Mouse (Mus musculus) adipocyte (in vitro differentiated cells): Measurements from ENCODE around the gene Itk.

Source experiments
- DNase-seq: peaks from one replicate; pipeline ENCODE4 v3.0.0-alpha.2; 2016; ENCODE audit warnings: low spot score

Itk gene

DNA sequence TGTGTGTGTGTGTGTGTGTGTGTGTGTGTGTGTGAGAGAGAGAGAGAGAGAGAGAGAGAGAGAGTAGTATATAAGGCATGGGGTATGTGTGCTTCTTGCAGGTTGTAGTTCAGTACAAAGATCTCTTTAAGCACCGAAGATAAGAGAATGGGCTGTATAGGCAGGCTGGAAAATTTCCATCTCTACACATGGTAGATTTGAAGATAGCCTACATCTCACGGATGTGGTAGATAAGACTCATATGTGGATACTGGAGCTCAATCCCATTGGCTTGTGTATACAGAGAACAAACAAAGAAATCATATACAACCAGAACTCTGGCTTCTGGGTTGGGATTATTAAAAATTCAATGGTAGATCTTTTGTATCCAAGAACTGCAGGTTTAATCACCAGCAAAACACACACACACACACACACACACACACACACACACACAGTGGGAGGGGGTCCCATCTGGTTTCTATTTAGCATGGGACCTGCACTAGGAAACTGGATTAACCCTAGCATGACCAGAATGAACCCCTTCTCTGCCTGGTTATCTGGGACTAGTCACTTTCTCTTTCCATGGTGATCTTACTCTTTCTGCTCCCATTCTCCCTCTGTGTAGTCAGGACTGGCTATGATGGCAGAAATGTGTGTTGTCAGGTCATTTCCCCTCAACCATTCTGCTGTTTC, 28.2 kb downstream of the Itk start:
- no peak for DNase-seq

DNA sequence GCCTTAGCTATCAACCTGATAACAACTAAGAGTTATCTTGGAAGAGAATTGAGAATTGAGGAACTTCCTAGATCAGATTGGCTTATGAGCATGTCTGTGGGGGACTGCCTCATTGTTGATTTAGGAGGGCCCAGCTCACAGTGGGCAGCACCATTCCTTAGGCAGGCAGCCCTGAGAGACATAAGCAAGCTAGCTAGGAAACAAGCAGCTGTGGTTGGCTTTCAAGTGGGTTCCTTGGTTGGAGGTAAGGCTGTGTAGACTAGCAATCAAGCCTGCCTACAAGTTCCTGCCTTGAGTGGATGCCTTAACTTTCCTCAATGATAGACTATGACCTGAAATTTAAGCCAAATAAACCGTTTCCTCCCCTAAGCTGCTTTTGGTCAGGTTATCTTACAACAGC, 30.9 kb downstream of the Itk start:
- no peak for DNase-seq

DNA sequence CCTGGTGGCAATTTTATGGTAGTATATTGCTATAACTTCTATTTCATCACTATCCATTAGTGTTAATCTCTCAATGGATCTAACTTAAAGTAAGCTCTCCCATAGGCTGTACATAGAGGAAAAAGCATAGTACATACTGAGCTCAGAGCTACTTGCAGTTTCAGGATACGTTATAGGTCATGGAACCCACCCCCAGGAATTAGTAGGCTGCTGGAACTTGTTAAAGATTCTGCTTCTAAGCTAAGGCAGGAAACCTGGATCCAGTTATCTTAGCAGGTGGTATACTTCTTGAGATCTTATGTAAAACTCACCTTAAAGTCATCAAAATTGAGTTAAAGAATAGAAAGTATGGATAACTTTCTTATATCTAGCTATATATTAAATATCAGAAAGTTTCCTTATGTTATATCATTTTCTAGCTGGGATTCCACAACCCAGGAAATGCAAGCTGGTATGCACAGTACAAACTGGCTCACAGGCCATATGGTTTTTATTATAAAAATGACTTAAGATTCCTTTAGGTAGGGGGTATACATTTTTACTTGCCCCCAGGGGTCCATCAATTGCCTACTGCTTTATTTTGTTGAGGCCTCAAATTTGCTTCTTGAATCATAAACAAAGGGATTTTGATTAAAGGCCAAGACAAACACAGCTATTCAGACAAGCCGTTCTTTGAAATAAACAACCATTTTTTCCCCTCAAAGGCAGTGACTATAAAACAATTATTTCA, 39.5 kb downstream of the Itk start:
- DNase-seq, result no peak

DNA sequence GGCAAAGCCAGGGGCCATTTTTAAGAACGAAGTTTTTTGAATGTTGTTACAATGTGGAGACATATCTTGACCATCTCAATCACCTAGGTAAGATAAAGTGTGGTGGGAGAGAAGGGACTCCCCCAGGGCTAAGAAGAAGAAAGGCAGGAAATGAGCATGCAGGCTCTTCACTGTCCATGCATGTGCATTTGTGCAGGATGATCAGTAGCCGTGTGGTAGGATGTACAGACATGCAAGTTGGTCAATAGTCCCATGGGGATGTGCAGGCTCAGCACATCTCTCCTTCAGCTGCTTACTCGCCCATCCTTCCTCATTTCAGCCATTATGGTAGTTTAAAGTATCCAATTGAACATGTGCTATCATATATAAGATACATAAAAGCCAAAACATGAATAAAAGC, 40.9 kb downstream of the Itk start:
- no peak for DNase-seq

DNA sequence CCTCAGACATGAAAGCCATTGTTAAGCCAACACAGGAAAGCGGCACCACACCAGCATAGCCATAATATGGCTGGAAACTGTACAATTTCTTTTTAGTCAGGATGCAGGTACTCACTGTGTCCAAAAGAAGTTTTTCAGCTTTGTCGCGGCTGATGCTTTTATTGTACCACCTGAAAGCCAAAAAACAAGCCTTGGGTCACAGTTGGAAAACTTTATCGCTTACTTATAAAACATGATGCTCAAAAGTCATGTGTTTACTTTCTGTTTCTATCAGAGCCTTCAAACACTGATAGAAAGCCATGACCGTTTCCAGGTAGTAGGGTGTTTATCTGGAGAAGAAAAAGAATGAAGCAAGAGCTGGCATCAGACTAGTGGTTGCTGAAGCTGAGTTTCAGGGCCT, 41.6 kb downstream of the Itk start:
- DNase-seq, result no peak

DNA sequence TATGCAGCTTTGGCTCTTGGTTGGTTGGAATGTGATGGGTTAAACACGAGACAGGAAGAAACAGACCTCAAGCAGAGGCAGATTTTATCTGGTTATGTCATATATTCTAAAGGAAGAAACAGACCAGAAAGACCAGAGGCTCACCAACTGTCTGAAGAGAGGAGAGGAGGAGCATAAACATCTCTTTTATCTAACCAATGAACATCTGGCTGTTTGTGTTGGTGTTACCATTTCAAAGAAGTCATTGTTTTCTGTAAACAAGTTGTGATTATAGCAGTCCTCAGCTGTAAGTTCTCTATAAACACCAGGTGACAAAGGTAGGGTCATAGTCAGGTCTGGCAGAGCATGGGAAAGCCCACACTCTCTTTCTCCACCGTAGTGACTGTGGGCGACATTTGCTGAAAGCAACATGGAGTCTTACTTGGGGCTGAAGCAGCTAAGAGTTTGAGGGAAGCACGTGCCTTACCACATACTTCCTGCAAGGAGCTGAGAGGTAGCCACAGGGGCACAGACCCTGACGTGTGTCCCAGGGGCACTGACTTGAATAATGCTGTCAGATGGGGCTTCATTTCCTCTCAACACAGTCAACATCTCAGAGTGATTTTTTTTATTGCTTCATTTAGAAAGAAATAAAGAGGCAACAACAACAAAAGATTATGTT, 45.3 kb downstream of the Itk start:
- DNase-seq, result no peak

DNA sequence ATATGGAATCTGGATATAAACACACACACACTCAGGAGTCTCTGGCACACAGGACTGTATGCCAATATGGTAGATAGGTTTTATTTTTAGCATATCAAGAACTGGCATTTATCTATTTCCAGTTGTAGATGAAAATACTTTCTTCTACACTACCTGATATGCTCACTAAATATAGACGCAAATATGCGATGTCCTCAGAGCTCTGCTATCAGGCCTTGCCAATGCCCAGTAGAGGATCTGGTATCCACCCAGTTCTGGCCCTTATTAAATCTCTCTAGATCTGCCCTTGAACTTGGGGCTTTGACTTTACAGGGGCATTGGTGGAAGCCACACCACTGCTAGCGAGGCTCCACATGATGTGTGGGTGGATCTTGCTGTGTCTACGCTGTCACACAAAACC, 47.4 kb downstream of the Itk start:
- DNase-seq, result no peak

DNA sequence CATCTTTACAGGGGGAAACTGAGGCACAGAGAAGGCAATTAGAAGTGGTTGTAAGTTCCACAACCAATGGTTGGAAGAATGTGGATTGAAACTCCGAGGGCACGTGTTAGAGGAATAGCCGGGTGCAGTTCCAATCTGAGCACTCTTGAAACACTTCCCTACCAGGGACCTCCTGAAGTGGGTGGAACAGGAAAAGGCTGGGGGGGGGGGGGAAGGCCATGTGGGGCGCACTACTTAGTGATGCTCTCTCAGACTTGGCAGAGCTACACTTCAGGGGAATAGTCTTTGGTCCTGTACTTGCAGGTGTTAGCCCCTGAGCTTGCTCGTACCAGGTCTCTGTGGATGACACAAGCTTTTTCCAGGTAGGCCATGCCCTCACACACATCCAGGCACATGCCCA, 53.3 kb downstream of the Itk start:
- no peak for DNase-seq

DNA sequence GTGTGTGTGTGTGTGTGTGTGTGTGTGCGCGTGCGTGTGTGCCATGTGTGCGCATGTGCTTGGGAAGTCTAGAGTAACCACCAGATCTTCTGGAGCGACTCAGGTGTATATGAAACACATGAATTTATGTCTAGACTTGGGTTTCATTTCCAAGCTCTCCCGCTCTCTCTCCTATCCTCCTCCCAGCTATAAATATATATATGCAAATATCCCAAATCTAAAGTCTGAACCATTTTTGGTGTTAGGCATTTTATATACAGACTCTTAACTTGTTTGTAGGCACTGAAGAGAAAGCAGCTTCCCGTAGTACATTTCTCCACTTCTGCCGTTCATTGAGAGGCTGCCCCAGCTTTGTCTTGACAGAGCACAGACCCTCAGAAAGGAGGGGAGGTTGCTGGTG, 57.1 kb downstream of the Itk start:
- DNase-seq, result no peak

DNA sequence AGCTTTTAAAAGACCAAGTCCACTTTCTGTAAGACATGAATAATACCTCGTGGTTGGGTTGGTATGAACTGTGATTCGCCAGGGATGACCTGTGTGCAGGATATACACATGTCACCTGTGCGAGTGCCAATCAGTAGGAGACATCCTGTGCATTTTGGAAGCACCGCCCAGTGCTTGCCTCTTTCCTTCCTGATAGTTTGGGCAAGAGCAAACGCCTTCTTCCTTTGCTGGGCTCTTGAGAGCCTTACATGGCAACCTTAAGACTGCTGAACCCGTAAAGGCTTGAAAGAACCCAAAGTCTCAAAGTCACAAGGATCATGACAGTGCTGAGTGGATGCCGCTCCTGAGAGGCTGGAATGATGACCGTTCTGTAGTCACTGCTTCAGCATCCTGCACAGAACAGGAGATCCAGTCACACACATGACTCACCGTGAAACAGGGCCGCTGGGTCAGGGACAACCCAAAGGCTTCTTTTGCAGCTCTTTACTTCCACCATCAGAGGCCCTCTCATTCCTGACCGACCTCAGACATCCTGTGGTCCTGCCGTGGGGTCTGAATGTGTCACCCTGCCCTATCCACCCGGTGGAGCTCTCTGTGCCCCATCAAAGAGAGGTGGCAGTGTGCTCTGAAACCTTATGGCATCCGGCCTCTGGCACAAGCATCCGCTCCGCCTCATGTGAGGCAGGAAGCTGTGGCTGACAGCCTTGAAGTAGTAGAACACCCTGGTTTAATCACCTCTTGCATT, 62.9 kb downstream of the Itk start:
- no peak for DNase-seq

DNA sequence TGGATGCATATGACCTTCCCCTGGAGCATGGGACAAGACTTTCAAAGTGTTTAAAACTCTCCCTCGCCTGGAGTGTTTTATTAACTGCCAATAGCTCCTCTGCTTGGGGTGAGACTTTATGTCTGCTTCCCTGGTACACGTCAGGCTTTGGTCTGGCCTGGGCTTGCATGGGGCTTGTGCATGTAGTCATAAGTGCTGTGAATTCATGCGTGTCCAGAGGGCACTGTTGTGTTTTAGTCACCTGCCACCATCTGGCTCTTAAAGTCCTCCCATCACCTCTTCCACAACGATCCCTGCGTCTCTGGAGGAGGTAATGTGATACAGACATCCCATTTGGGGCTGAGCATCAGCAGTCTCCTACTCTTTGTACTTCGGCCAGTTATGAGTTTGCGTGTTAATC, 67.8 kb downstream of the Itk start:
- no peak for DNase-seq

DNA sequence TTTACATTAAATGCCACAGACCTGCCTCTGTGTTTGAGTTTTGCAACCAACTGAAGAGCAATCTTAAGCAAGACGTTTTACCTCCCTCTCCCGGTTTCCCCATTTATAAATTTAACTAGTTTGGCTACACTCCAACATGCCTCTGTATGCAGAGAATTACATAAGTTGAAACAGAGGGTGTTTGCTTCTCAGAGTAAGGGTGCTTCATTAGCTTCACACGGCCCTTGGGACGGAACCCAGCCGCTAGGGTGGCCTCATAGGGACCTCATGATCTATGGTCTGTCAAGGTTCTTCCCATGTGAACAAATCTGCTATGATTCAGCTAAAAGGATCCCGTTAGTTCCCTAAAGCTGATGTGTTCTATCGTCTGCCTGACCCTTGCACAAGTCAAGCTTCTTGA, 74.8 kb downstream of the Itk start:
- no peak for DNase-seq

DNA sequence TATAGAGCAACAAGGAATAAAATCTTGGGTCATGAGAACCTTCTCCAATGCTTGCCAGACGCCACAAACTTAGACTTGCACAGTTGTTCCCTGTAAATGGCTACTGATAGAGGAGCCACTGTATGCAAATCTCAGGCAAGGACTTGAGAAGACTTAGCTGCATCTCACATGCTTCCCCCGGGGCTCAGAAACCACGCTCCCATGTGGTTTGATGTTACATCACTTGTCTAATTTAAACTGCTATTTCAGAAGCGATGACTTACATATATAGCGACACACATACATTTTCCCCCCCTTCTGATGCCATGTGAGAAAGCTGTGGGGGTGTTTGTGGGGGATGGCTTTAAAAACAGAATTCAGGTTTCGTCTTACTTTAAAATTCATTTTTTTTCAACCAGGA, 75.5 kb downstream of the Itk start:
- no peak for DNase-seq

DNA sequence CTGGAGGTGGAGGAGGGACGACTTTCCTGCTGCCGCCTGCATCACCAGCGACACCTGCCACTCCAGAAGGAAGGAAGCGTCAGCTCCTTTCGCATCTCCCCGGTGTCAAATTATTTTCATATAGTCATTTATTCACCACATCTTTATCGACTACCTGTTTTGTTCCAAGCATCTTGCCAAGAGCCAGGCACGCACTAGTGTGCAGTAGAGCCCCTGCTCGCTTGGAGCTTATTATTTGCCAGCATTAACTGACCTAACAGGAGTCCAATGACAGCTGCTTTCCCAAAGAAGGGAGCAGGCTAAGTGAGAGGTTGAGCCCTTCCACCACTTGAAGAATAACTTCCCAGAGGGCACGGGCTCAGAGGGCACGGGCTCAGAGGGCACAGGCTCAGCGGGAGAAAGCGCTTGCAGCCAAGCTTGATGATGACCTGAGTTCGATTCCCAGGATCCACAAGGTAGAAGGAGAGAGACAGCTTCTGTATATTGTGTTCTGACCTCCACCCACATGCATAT, 76.7 kb downstream of the Itk start, which contains the start of gene Cyfip2:
TSS of gene Cyfip2 (minus strand) at position 337 of the 513 bp plus-strand sequence.
- no peak for DNase-seq

DNA sequence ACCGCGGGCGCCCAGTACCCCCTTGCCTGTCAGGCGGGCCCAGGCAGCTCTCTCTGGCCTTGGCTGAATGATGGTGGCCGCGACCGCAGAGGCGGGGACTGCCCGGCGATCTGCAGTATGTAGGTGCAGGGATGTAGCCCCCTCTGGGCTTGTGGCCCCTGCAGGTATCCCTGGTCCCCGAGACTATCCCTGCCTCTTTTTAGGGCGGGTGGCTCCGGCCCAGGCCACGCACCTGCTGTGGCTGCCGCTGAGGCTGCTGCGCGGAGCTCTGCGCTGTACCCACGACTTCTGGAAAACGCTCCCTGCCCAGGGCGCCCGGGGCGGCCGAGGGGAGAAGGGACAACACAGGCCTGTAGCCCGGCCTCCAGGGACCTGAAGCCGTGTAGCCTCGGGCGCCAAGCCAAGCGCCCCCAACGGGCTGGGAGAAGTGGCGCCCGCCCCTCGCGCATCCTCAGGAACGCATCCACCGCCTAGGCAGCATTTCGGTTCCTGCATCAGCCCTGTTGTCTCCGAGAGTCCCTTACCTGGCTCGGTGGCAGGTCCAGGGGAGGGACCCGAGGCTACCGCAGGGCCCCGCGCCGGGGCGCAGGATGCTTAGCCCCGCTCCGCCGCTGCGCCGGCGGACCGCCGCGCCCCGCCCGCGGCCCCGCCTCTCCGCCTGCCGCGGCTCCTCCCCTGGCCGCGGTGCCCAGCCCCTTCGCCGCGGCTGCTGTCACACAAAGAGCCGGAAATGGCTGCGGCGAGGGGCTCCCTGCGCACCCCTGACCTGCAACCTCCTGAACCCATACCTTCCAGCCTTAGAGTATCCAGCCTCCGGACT, 77.4 kb downstream of the Itk start:
- no peak for DNase-seq

DNA sequence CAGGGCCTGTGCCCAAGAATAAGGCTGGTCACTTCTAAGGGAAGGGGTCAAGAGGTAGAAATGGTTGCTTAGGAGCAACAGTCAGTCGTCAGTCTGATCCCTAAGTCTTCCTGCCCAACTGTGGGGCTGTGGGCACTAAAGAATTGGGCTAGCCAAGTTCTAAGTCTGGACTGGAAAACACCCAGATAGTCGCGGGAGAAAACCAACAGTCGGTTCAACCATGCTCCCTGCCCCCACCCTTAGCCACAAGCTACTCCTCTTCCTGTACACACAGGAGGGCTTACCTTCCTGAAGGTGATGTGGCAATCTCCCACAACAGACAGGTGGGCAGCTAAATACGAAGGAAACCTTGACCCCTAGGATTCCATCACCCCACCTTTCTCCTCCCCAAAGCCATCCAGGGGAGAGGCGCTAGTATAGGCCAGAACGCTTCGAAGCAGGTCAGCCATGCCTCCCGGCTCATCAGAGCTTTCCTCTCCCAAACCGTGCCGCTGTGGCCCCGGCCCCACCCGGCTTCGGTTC, 78.1 kb downstream of the Itk start:
- DNase-seq, result no peak

DNA sequence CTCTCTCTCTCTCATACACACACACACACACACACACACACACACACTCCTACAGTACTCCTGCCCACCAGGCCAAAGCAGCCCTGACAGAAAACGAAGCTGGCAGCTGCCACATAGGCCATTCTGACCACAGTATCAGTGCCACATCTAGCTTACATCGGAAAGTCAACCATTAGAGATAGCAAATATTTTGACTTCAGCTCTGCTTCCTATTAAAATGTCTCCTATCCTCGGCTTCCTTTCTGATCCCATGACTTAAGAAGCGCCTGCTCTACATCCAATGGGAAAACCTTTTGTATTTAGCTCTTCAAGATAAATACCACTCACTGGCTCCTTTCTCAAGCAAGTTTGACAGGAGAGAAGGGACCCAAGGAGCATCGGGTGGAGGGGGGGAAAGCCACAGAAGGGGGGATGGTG, 78.7 kb downstream of the Itk start:
- DNase-seq, result no peak

DNA sequence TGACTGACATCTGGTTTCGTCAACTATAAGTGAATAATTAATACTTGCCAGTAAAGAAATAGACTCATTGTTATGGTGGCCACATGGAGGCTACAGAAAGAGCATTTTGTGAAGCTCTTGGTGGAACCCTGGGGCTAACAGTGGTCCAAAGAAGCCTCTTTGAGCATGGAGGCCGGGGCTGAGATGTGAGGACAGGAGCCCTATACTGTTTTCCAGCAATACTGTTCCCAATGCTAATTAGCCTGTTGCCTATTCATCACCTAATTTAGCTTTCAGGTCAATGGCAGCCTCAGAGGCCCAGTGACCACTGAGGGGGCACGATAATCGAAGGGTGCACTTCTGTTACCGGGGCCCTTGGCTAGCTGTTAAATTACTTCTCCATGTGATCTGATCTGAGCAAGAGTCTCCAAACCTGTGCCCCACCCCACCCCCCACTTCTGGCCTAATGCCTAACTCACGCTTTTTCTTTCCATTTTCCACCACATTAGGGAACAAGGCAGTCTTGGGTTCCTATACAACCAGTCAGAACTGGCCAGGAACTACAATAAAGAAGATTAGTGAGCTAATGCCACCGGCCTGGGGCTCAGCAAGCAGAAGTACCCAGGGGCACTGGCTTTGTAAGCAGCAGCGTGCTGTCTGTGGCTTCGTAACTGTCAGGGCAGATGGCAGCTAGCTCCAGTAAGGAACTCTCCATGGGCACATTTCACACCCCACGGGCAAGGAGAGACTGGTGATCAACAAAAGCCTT, 79.3 kb downstream of the Itk start:
- no peak for DNase-seq

DNA sequence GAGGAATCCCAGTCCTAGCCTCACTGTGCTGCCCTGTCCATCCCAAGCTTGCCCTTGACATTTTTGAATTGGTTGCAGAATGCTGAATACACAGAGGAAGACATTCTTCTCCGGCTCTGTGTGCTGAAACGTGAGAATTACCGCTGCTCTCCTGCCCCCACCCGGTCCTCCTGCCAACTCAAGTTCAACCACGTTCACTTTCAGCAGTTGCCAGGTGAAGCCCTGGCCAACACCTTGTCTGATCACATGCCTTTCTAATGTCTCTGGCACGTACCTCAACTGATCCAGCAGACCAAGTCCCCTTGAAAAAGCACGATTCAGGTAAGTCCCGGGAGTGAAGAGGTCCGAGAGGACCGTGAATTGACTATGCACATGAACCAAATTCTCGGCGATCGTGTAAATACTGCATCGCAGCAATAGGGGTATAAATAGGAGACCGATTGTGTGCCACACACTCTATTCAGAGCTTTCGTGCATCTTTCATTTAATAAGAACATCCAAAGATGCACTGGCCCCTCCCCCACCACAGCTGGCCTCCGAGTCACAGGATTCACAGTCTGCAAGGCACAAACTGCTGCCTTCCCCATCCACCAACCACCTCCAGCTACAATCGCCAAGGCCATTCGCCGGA, 80.1 kb downstream of the Itk start:
- no peak for DNase-seq
